Mouse (Mus musculus) limb, embryonic 14.5 days (tissue): ENCODE data around the gene Usp50. TPM values are rescaled to one million over a fixed set of nuclear protein-coding genes. Genes with fewer than 3 reads are reported as not detected.
A peak's percentile ranks its signal among the peaks of the same experiment; 100 is the strongest.

Experiments used
- ATAC-seq: fragments of 200-750 bp; cut with Nextera tagmentation; 2 replicates; pipeline ENCODE4 v1.8.0; 2017; ENCODE audit warnings: low read depth, moderate number of reproducible peaks, moderate TSS enrichment; ENCODE audit not compliant: low FRiP score
- DNase-seq: peaks from one replicate; pipeline ENCODE4 v3.0.0-alpha.2; 2015; ENCODE audit warnings: low spot score
- H3K27ac ChIP-seq: fragments of 300-500 bp; sonication (generic); replicated peaks from 2 replicates; pipeline ENCODE4 v1.5.1; 2014; ENCODE audit warnings: low read depth, mild to moderate bottlenecking, low read length, moderate library complexity, mixed read lengths
- H3K27me3 ChIP-seq: fragments of 300-500 bp; sonication (generic); 2 replicates; pipeline ENCODE4 v1.6.1; 2014; ENCODE audit warnings: low read length, mixed read lengths; ENCODE audit not compliant: control insufficient read depth, insufficient read depth
- H3K36me3 ChIP-seq: fragments of 300-500 bp; sonication (generic); 2 replicates; pipeline ENCODE4 v1.6.1; 2014; ENCODE audit warnings: mild to moderate bottlenecking, low read length, moderate library complexity, mixed read lengths; ENCODE audit not compliant: control insufficient read depth, insufficient read depth
- H3K4me1 ChIP-seq: fragments of 300-500 bp; sonication (generic); 2 replicates; pipeline ENCODE4 v1.6.1; 2014; ENCODE audit warnings: antibody characterized with exemption, low read length, mixed read lengths; ENCODE audit not compliant: control insufficient read depth, insufficient read depth
- H3K4me2 ChIP-seq: fragments of 300-500 bp; sonication (generic); replicated peaks from 2 replicates; pipeline ENCODE4 v1.6.1; 2014; ENCODE audit warnings: low read depth, mild to moderate bottlenecking, low read length, moderate library complexity; ENCODE audit not compliant: severe bottlenecking
- H3K4me3 ChIP-seq: fragments of 300-500 bp; sonication (generic); replicated peaks from 2 replicates; pipeline ENCODE4 v1.5.1; 2014; ENCODE audit warnings: low read length
- H3K9ac ChIP-seq: fragments of 300-500 bp; sonication (generic); 2 replicates; pipeline ENCODE4 v1.6.1; 2014; ENCODE audit warnings: mild to moderate bottlenecking, low read depth, low read length, moderate library complexity; ENCODE audit not compliant: severe bottlenecking
- H3K9me3 ChIP-seq: fragments of 300-500 bp; sonication (generic); 2 replicates; pipeline ENCODE4 v1.6.1; 2016; ENCODE audit warnings: low read length; ENCODE audit not compliant: control insufficient read depth
- POLR2A ChIP-seq: fragments of 200-500 bp; IDR thresholded peaks from 2 replicates; pipeline ENCODE4 v1.8.0; 2012; ENCODE audit warnings: inconsistent platforms, mild to moderate bottlenecking, moderate library complexity, borderline replicate concordance; ENCODE audit not compliant: insufficient read depth, insufficient read length; ENCODE audit errors: extremely low read depth
- WGBS: fragments of 180-500 bp; shearing (Covaris S2); extraction: QIAGEN DNeasy Blood & Tissue Kit; methylation state at CpG from one replicate; pipeline ENCODE4 v1.1.7; 2014; 5-methylcytosine and 5-hydroxymethylcytosine counted together
- polyA plus RNA-seq, 2 experiments: library from polyadenylated mRNA; depleted of rRNA in 1 of 2; stranded (reverse) in 1 of 2; unstranded in 1 of 2; fragments of >200 nt; fragmentation: Nextera tagmentation in 1 of 2; extraction: Ambion mirVana in 1 of 2; gene quantifications; 2 replicates each; pipeline versions ENCODE4 v1.2.1 to v1.2.3; 2012 to 2014

Usp50 gene
- polyA plus RNA-seq, 2 experiments = 1.2 to 3.0 TPM

- ATAC-seq (no peak), DNase-seq (no peak)
- H3K27me3 ChIP-seq = no peaks in the 10 kb centered on the region
- no peak overlapping the region for H3K4me2 ChIP-seq
- no peaks in the 10 kb centered on the region for H3K9me3 ChIP-seq
- WGBS = 82% methylated on average over 3 of the region's 3 CpGs
- no peak overlapping the region for H3K4me3 ChIP-seq
- H3K36me3 ChIP-seq = peaks cover 81% of the 10 kb centered on the region
- no peak overlapping the region for H3K9ac ChIP-seq
- no peaks in the 10 kb centered on the region for H3K4me1 ChIP-seq
- no peak for TF ChIP-seq POLR2A
- H3K27ac ChIP-seq = no peak overlapping the region
Observed at GRCm38 (mm10) chr2:126795708-126796107, 12.4 kb upstream of the Usp50 start.

- 66% methylated on average over 5 of the region's 5 CpGs for WGBS
- H3K4me2 ChIP-seq = no peak overlapping the region
- H3K9ac ChIP-seq = no peak overlapping the region
- H3K36me3 ChIP-seq = peaks cover 70% of the 10 kb centered on the region
- H3K9me3 ChIP-seq = no peaks in the 10 kb centered on the region
- no peaks in the 10 kb centered on the region for H3K4me1 ChIP-seq
- H3K27ac ChIP-seq = no peak overlapping the region
- no peaks in the 10 kb centered on the region for H3K27me3 ChIP-seq
- no peak overlapping the region for H3K4me3 ChIP-seq
- no peak for DNase-seq
- no peak for TF ChIP-seq POLR2A
- no peak for ATAC-seq
Observed at GRCm38 (mm10) chr2:126792611-126793010, 9.3 kb upstream of the Usp50 start.

DNA sequence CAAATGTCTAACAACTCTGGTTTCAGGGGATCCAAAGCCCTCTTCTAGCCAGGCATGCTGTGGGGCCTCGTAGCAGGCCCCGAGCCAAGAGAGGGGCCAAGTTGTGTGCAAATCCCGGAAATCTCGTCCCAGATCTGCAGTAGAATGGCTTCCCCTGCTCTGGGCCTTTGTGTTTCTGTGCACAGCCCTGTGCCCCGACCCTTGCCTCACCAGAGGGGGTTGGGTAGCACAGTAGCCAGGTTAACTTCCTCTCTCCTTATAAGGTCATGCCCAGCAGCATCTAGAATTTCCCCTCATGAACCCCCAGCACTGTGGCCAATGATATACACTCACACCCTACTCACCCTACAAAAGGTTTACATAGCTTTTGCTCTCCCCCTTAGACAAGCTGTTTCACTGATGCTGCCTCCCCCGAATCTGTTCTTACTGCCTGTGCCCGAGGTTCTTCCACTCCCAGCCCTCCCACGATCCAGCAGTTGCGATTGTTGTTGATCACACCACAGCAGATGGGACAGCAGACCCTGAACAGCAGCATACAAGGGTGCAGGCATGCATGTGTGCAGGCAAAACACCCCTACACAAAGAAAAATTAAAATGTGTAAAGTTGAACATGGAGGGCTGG, 4.6 kb upstream of the Usp50 start:
- no peak overlapping the region for H3K4me3 ChIP-seq
- no peak overlapping the region for H3K9ac ChIP-seq
- no peak overlapping the region for H3K27ac ChIP-seq
- H3K9me3 ChIP-seq = no peaks in the 10 kb centered on the region
- H3K4me2 ChIP-seq = no peak overlapping the region
- ATAC-seq (peak; percentile 53; the same call in 1 of the 2 replicates), DNase-seq (no peak)
- H3K4me1 ChIP-seq = no peaks in the 10 kb centered on the region
- no peak for TF ChIP-seq POLR2A
- no peaks in the 10 kb centered on the region for H3K27me3 ChIP-seq
- peaks cover 28% of the 10 kb centered on the region for H3K36me3 ChIP-seq
- WGBS = 45% methylated on average over 9 of the region's 9 CpGs

- ATAC-seq (no peak), DNase-seq (peak; percentile 67)
- Histone ChIP-seq H3K27me3 (no peaks in the 10 kb centered on the region), H3K4me2 (no peak overlapping the region), H3K27ac (no peak overlapping the region), H3K9me3 (no peaks in the 10 kb centered on the region), H3K36me3 (no peaks in the 10 kb centered on the region), H3K9ac (no peak overlapping the region), H3K4me3 (no peak overlapping the region), H3K4me1 (no peaks in the 10 kb centered on the region)
- WGBS = 79% methylated on average over 3 of the region's 3 CpGs
- TF ChIP-seq POLR2A = no peak
Observed at GRCm38 (mm10) chr2:126782433-126782832, 837 bp downstream of the Usp50 start.

DNA sequence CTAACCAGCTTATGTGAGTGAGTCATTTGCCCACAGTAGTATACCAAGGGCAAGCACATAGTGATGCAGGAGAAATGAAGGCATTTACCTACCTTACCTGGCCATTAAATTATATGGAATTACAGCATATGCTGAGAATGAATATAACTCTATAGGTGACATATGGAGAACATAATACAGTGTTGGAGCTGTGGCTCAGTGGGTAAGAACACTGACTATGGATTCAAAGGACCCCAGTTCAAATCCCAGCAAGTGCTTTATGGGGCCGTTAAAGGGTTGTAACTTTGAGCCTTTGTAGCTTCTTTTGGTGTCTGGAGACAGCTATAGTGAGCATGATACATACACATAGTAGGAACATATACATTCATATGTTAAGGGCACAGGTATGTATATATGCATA, 1.8 kb downstream of the Usp50 start:
- no peak overlapping the region for H3K4me2 ChIP-seq

DNA sequence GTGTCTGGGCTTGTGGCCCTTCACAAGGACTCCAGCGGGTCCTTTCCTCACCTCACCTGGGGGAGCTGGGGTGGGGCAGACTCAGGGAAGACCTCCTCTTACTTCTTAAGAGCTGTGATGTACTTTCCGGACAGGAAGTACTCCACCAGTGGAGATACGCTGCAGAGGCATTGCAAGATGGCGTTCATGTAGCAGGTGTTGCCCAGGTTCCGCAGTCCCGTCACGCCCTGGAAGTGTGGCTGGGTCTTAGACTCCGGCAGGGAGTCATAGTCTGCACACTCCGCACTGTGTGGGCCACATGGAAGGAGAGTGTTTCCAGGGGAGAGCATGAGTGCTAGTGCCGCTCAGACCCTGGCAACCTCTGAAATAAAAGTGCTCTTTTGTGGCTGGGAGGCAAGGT, 3.0 kb downstream of the Usp50 start:
- H3K27ac ChIP-seq = no peak overlapping the region
- TF ChIP-seq POLR2A = no peak
- H3K27me3 ChIP-seq = no peaks in the 10 kb centered on the region
- H3K9me3 ChIP-seq = no peaks in the 10 kb centered on the region
- DNase-seq (no peak), ATAC-seq (no peak)
- H3K36me3 ChIP-seq = no peaks in the 10 kb centered on the region
- no peak overlapping the region for H3K4me3 ChIP-seq
- no peak overlapping the region for H3K9ac ChIP-seq
- H3K4me2 ChIP-seq = no peak overlapping the region
- no peaks in the 10 kb centered on the region for H3K4me1 ChIP-seq
- 86% methylated on average over 10 of the region's 10 CpGs for WGBS

More for the DNA sequence above, 1.8 kb downstream of the Usp50 start:
- no peaks in the 10 kb centered on the region for H3K4me1 ChIP-seq
- no peaks in the 10 kb centered on the region for H3K27me3 ChIP-seq
- ATAC-seq = no peak
- no peaks in the 10 kb centered on the region for H3K9me3 ChIP-seq
- DNase-seq = no peak
- WGBS = 89% methylated on average over 1 of the region's 1 CpGs
- H3K9ac ChIP-seq = no peak overlapping the region
- no peak overlapping the region for H3K27ac ChIP-seq
- H3K4me3 ChIP-seq = no peak overlapping the region
- no peak for TF ChIP-seq POLR2A
- no peaks in the 10 kb centered on the region for H3K36me3 ChIP-seq
